Mouse (Mus musculus) thymus, adult 2 months (tissue): ENCODE measurements at regions not wholly inside any gene's neighbourhood (a gene's known extent, or its start where the extent isn't known, plus 50 kb on each side); places are given as distances from the start of the nearest gene placed in this dataset.

Source experiments
- CTCF ChIP-seq: fragments of 200-500 bp; IDR thresholded peaks from 2 replicates; pipeline ENCODE4 v1.5.1; 2012; ENCODE audit warnings: mild to moderate bottlenecking, control low read depth, low read length, moderate library complexity, borderline replicate concordance; ENCODE audit not compliant: control insufficient read depth, poor library complexity, insufficient read depth; ENCODE audit errors: extremely low read depth
- POLR2A ChIP-seq: fragments of 200-500 bp; IDR thresholded peaks from 2 replicates; pipeline ENCODE4 v1.6.1; 2012; ENCODE audit warnings: mild to moderate bottlenecking, low read length, control low read depth, moderate library complexity; ENCODE audit not compliant: control insufficient read depth, poor library complexity, insufficient read depth; ENCODE audit errors: extremely low read depth

GRCm38 (mm10) chr13:31425825-31426500, 130.0 kb upstream of the Foxq1 start:
- TF ChIP-seq POLR2A (no peak), CTCF (no peak)
